Mouse (Mus musculus): ENCODE data around the gene Erp29.

DNA sequence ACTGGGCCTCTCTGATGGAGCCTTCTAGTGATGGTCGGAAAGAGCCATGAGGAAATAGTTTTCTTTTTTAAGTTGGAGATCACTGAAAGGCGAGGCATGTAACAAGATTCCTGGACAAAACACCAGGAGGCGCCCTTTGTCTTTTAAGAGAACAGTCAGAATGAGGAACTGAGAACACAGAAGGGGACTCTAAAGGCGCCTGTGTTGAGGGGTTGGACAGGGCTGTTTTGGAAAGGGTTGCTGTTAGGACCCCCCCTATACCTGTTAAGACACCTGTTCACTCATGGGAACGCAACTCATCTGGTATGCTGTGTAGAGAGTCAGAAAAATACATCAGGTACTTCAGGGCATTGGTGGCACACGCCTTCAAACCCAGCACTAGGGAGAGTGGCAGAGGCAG is 2.3 kb downstream of the Erp29 start:
- TF ChIP-seq TCF12 (IDR thresholded peaks at IDR 0.05; ENCODE audit: insufficient read depth, poor library complexity, severe bottlenecking) (no peak), POLR2A (IDR thresholded peaks at IDR 0.05; ENCODE audit: insufficient read length, low read depth) (no peak), USF1 (IDR thresholded peaks at IDR 0.05; ENCODE audit: low read depth) (no peak), E2F4 (IDR thresholded peaks at IDR 0.05; ENCODE audit: insufficient read depth) (no peak), POLR2AphosphoS2 (IDR thresholded peaks at IDR 0.05; ENCODE audit: insufficient read length, low read depth) (no peak), MYOD1 (IDR thresholded peaks at IDR 0.05; ENCODE audit: control insufficient read depth in 1 of 3, insufficient read length in 2 of 3, low read depth in 2 of 3) (no peak), REST (IDR thresholded peaks at IDR 0.05; ENCODE audit: insufficient read depth, insufficient read length) (no peak), CEBPB (IDR thresholded peaks at IDR 0.05; ENCODE audit: insufficient read depth, poor library complexity, severe bottlenecking) (no peak), MAX (IDR thresholded peaks at IDR 0.05; ENCODE audit: low read depth) (no peak), TCF3 (IDR thresholded peaks at IDR 0.05; ENCODE audit: insufficient read length, low read depth) (no peak), MYOG (IDR thresholded peaks at IDR 0.05; ENCODE audit: control insufficient read depth in 1 of 3, insufficient read depth in 1 of 3, insufficient read length in 2 of 3, low read depth in 2 of 3) (no peak)

Data from myocyte (in vitro differentiated cells).